ENCODE assay signal across 32 mouse cellular contexts in the genomic region with DNA sequence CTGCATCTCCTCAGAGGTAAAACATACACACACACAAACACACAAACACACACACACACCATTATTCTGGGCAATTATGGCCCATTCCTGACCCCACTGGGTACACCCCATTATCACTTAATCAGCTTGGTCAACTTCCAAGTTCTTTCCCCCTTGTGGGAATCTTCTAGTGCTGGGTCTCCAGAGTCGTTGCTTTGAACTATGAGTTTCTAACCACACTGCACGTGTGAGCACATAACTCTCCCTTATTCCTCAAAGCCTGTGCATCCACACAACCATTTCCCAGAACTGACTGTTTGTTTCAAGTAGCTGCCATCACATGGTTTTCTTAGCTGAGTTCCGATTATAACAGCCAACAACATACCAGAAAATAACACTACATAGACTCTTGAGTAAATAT. TPM values are rescaled to one million over a fixed set of nuclear protein-coding genes. Genes with fewer than 3 reads are reported as not detected.
DNase-seq lines count a peak whose midpoint lies in the region; ATAC-seq and TF ChIP-seq lines count a peak whose summit lies in the region.
"Had no signal": no experiment of that assay in that cellular context is flagged by ENCODE, and none has a peak within 500 bp of the region (broad histone marks: within the 10 kb centered on the region; RNA-seq: fewer than 3 reads in every experiment).

No protein-coding gene starts in this region.

- no peak for TF ChIP-seq CTCF in lung, adult 2 months (IDR thresholded peaks at IDR 0.05; ENCODE audit: insufficient read depth, low read length)
- no peak for TF ChIP-seq CTCF in lung, postnatal 0 days (IDR thresholded peaks at IDR 0.05)

- no peaks in the 10 kb centered on the region; the same call in 1 of the 2 replicates for H3K9me3 ChIP-seq in lung, embryonic 15.5 days
- H3K9me3 ChIP-seq in lung, postnatal 0 days (ENCODE audit: low read length) = no peaks in the 10 kb centered on the region
- H3K9me3 ChIP-seq: forebrain, embryonic 13.5 days; heart, embryonic 10.5 days had no signal

- no peak overlapping the region for H3K9ac ChIP-seq in lung, embryonic 15.5 days
- H3K9ac ChIP-seq in lung, postnatal 0 days (replicated peaks; ENCODE audit: low read depth) = no peak overlapping the region
- H3K9ac ChIP-seq: forebrain, embryonic 13.5 days; heart, embryonic 13.5 days; hindbrain, embryonic 14.5 days had no signal

- H3K27me3 ChIP-seq in lung, embryonic 15.5 days = no peaks in the 10 kb centered on the region
- H3K27me3 ChIP-seq in lung, postnatal 0 days (replicated peaks; ENCODE audit: insufficient read depth, low read length) = no peaks in the 10 kb centered on the region
- H3K27me3 ChIP-seq: forebrain, embryonic 13.5 days; heart, embryonic 13.5 days had no signal

- no peak for DNase-seq in lung, adult 2 months
- DNase-seq in lung, postnatal 0 days (ENCODE audit: low spot score) = peak; percentile 68
- DNase-seq in lung, postnatal 25 days (ENCODE audit: low spot score) = peak; percentile 3
- no peak for DNase-seq in layer of hippocampus, postnatal 10 days (ENCODE audit: low spot score in 2 of 2)
- DNase-seq in gastrocnemius, postnatal 4 days (ENCODE audit: low spot score in 2 of 2) = no peak
- DNase-seq in kidney, postnatal 25 days = no peak
- DNase-seq: adrenal gland, postnatal 10 days; adrenal gland, postnatal 36 days; cerebellum, adult 18-20 months; cerebellum, adult 9-10 months; cerebellum, postnatal 14 days; gastrocnemius, adult 2 months; gastrocnemius, postnatal 14 days; heart, adult 2 months; heart, postnatal 14 days; heart, postnatal 4 days had no signal

- H3K36me3 ChIP-seq in lung, embryonic 15.5 days = no peaks in the 10 kb centered on the region
- H3K36me3 ChIP-seq in lung, postnatal 0 days (ENCODE audit: insufficient read depth, low read length) = no peaks in the 10 kb centered on the region
- H3K36me3 ChIP-seq: forebrain, embryonic 10.5 days; heart, embryonic 10.5 days; heart, embryonic 13.5 days had no signal

- H3K4me1 ChIP-seq in lung, embryonic 15.5 days = no peaks in the 10 kb centered on the region
- no peaks in the 10 kb centered on the region for H3K4me1 ChIP-seq in lung, adult 2 months (ENCODE audit: control insufficient read depth, insufficient read depth, low read length)
- H3K4me1 ChIP-seq in lung, postnatal 0 days (ENCODE audit: insufficient read depth, low read depth, low read length) = no peaks in the 10 kb centered on the region
- H3K4me1 ChIP-seq: forebrain, embryonic 10.5 days; forebrain, embryonic 13.5 days; heart, embryonic 10.5 days; heart, embryonic 13.5 days had no signal

- WGBS in lung, embryonic 15.5 days = 28% methylated on average over 3 of the region's 3 CpGs
- whole genome bisulfite sequencing in lung, adult 2 months = 50% methylated on average over 3 of the region's 3 CpGs
- WGBS in lung, postnatal 0 days = 39% methylated on average over 3 of the region's 3 CpGs

- no peak for TF ChIP-seq POLR2A in lung, adult 2 months (IDR thresholded peaks at IDR 0.05; ENCODE audit: borderline replicate concordance, extremely low read depth, low read depth, low read length)

- TF ChIP-seq EP300 in lung, postnatal 0 days (IDR thresholded peaks at IDR 0.05) = no peak

- H3K4me2 ChIP-seq in lung, embryonic 15.5 days = no peak overlapping the region
- no peak overlapping the region for H3K4me2 ChIP-seq in lung, postnatal 0 days (replicated peaks; ENCODE audit: low read depth, low read length)
- H3K4me2 ChIP-seq: forebrain, embryonic 13.5 days; heart, embryonic 13.5 days; hindbrain, embryonic 14.5 days had no signal

- no peak overlapping the region for H3K4me3 ChIP-seq in lung, embryonic 15.5 days
- no peak overlapping the region for H3K4me3 ChIP-seq in lung, adult 2 months (replicated peaks; ENCODE audit: extremely low read depth, low read depth, low read length)
- no peak overlapping the region for H3K4me3 ChIP-seq in lung, postnatal 0 days (ENCODE audit: low read depth, low read length)
- H3K4me3 ChIP-seq: forebrain, embryonic 10.5 days; forebrain, embryonic 13.5 days; gastrocnemius, adult 2 months; heart, adult 2 months; heart, embryonic 10.5 days; heart, embryonic 13.5 days had no signal

- no peak overlapping the region for H3K27ac ChIP-seq in lung, embryonic 15.5 days
- no peak overlapping the region for H3K27ac ChIP-seq in lung, postnatal 0 days (ENCODE audit: low read length)
- H3K27ac ChIP-seq: forebrain, embryonic 10.5 days; forebrain, embryonic 13.5 days; gastrocnemius, adult 2 months; heart, adult 2 months; heart, embryonic 10.5 days; heart, embryonic 13.5 days; hindbrain, embryonic 14.5 days; hindbrain, postnatal 0 days had no signal

- ATAC-seq in lung, embryonic 15.5 days (ENCODE audit: borderline replicate concordance, extremely low read depth, low FRiP score, low TSS enrichment) = peak; percentile 91
- ATAC-seq in lung, postnatal 0 days = peak; percentile 86
- ATAC-seq: activated CD4-positive, CD25-positive, alpha-beta regulatory T cell, adult 4 months; forebrain, embryonic 13.5 days; forebrain, embryonic 16.5 days; hindbrain, postnatal 0 days had no signal

RNA-seq across cellular contexts. Expression of a gene that starts 15.1 kb away (rescaled TPM):
- not detected in 2 replicates for polyA plus RNA-seq in lung, embryonic 15.5 days (2015; fragmentation: Nextera tagmentation; extraction: Ambion mirVana)
- not detected in 2 replicates for polyA plus RNA-seq in lung, adult 2 months (2012; rRNA removed)
- not detected in 2 replicates for polyA plus RNA-seq in lung, postnatal 0 days (2015; fragmentation: Nextera tagmentation; extraction: Ambion mirVana)
- total RNA-seq in layer of hippocampus, postnatal 10 days (2021) = not detected
- total RNA-seq in gastrocnemius, postnatal 4 days (2021) = not detected
- total RNA-seq: adrenal gland, adult 18-20 months; adrenal gland, postnatal 10 days; adrenal gland, postnatal 36 days; ES-E14; gastrocnemius, adult 2 months; gastrocnemius, postnatal 14 days; heart, adult 2 months; heart, postnatal 14 days; heart, postnatal 4 days had no signal
- polyA plus RNA-seq: activated CD4-positive, CD25-positive, alpha-beta regulatory T cell, adult 4 months; C2C12; embryonic facial prominence, embryonic 11.5 days; forebrain, embryonic 10.5 days; forebrain, embryonic 13.5 days; forebrain, embryonic 16.5 days; frontal cortex, adult 2 months; gonadal fat pad, adult 2 months; heart, adult 2 months; heart, embryonic 10.5 days; heart, embryonic 13.5 days; heart, embryonic 16.5 days; hindbrain, postnatal 0 days had no signal

RNA-seq across cellular contexts. Expression of a gene that starts 46.0 kb away (rescaled TPM):
- polyA plus RNA-seq in lung, embryonic 15.5 days (2015; fragmentation: Nextera tagmentation; extraction: Ambion mirVana) = 316 and 363 TPM in 2 replicates
- 269 and 286 TPM in 2 replicates for polyA plus RNA-seq in lung, adult 2 months (2012; rRNA removed)
- polyA plus RNA-seq in lung, postnatal 0 days (2015; fragmentation: Nextera tagmentation; extraction: Ambion mirVana) = 258 and 286 TPM in 2 replicates
- 100 to 1,000 TPM; 161 to 175 TPM for total RNA-seq in layer of hippocampus, postnatal 10 days (2021)
- total RNA-seq in gastrocnemius, postnatal 4 days (2021) = 100 to 1,000 TPM; 366 to 378 TPM

Comparison
In these comparisons a context has a peak if more than half of its experiments do, and no peak if none do; other contexts are left out.
1. DNase-seq: peak in lung, postnatal 0 days (single experiment) and lung, postnatal 25 days (single experiment); none in lung, adult 2 months (single experiment), layer of hippocampus, postnatal 10 days (0 of 2), gastrocnemius, postnatal 4 days (0 of 2) and kidney, postnatal 25 days (0 of 2).